20 mouse cellular contexts compared by ENCODE assay signal in the genomic region with DNA sequence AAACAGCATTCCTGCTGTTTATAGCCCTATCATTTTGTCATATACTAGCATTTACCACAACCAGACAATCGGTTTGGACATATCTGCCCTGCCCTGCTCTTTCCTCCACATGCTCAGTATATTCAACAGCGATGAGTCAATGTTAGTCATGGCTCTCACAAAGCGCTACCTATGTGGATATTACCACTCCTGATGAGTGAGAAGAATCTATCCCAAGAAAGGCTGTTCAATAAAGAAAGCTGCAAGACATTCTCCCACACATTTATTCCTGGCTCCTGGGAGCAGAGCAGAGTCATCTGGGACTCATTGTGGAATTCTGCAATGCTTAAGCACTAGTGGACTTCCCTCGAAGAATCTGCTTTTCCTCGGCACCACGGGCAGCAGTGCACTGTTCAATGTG.
DNase-seq lines count a peak whose midpoint lies in the region; ATAC-seq lines count a peak whose summit lies in the region.
"Had no signal": no experiment of that assay in that cellular context is flagged by ENCODE, and none has a peak within 500 bp of the region (broad histone marks: within the 10 kb centered on the region; RNA-seq: fewer than 3 reads in every experiment).

No protein-coding gene starts in this region.

- no peak for DNase-seq in frontal cortex, postnatal 10 days (ENCODE audit: low spot score in 2 of 2)
- peak; percentile 7 for DNase-seq in 3T3-L1 (ENCODE audit: low read depth, low spot score)
- peak; percentile 12 for DNase-seq in telencephalon, adult 2 months (ENCODE audit: low read depth, low spot score)
- DNase-seq in embryo, embryonic 11 days, result no peak
- DNase-seq: adrenal gland, adult 8-10 months; adrenal gland, postnatal 14 days; adrenal gland, postnatal 36 days; cerebellum, adult 11 months; cerebellum, adult 18-20 months; cerebellum, adult 8-10 months; cerebellum, adult 9-11 months; cerebellum, postnatal 14 days; cerebellum, postnatal 36 days; forebrain, postnatal 0 days had no signal

- ATAC-seq in frontal cortex, adult (ENCODE audit: low TSS enrichment), result peak; percentile 81
- ATAC-seq: activated CD4-positive, CD25-positive, alpha-beta regulatory T cell, adult 4 months; CD4-positive, CD25-positive, alpha-beta regulatory T cell, adult 4 months; forebrain, embryonic 13.5 days; forebrain, embryonic 15.5 days; forebrain, postnatal 0 days; Patski had no signal

Comparison
In these comparisons a context has a peak if more than half of its experiments do, and no peak if none do; other contexts are left out.
1. DNase-seq: peak in 3T3-L1 (single experiment) and telencephalon, adult 2 months (single experiment); none in frontal cortex, postnatal 10 days (0 of 2) and embryo, embryonic 11 days (single experiment).